Mouse (Mus musculus) thymus, postnatal 14 days (tissue): Measurements from ENCODE around the gene Lim2.

ENCODE experiments used
- DNase-seq: peaks from one replicate; pipeline ENCODE4 v3.0.0; 2021

The Lim2 gene

GRCm38 (mm10) chr7:43447801-43448200 is 20.3 kb downstream of the Lim2 start:
- DNase-seq = no peak

- no peak for DNase-seq
Measured at GRCm38 (mm10) chr7:43448246-43448645, 20.8 kb downstream of the Lim2 start.

GRCm38 (mm10) chr7:43449811-43450210 is 22.3 kb downstream of the Lim2 start:
- no peak for DNase-seq

GRCm38 (mm10) chr7:43451726-43452125 is 24.3 kb downstream of the Lim2 start:
- DNase-seq = no peak

- DNase-seq = peak; percentile 41
Measured at GRCm38 (mm10) chr7:43452609-43453008, 25.1 kb downstream of the Lim2 start.

- no peak for DNase-seq
Measured at GRCm38 (mm10) chr7:43453599-43454355, 26.3 kb downstream of the Lim2 start.

- DNase-seq = no peak
Measured at GRCm38 (mm10) chr7:43454371-43454770, 26.9 kb downstream of the Lim2 start.

GRCm38 (mm10) chr7:43462851-43463250 is 35.4 kb downstream of the Lim2 start, which contains the start of gene Vsig10l:
TSS of gene Vsig10l (plus strand) at chr7:43463151.
- DNase-seq = no peak

- no peak for DNase-seq
Measured at GRCm38 (mm10) chr7:43463976-43464375, 36.5 kb downstream of the Lim2 start.

- DNase-seq = peak; percentile 14
Measured at GRCm38 (mm10) chr7:43464864-43465343, 37.4 kb downstream of the Lim2 start.

GRCm38 (mm10) chr7:43465344-43466098 is 38.1 kb downstream of the Lim2 start:
- DNase-seq = peak; percentile 79

GRCm38 (mm10) chr7:43466099-43466694 is 38.7 kb downstream of the Lim2 start:
- DNase-seq = peak; percentile 86

- DNase-seq = peak; percentile 56
Measured at GRCm38 (mm10) chr7:43470373-43470772, 42.9 kb downstream of the Lim2 start.

- DNase-seq = no peak
Measured at GRCm38 (mm10) chr7:43475706-43476105, 48.2 kb downstream of the Lim2 start.

- DNase-seq = no peak
Measured at GRCm38 (mm10) chr7:43476376-43476775, 48.9 kb downstream of the Lim2 start.

GRCm38 (mm10) chr7:43481191-43481590 is 53.7 kb downstream of the Lim2 start:
- DNase-seq = no peak

GRCm38 (mm10) chr7:43482090-43482716 is 54.7 kb downstream of the Lim2 start:
- no peak for DNase-seq

GRCm38 (mm10) chr7:43483236-43483635 is 55.8 kb downstream of the Lim2 start:
- DNase-seq = no peak
